Mouse (Mus musculus) adrenal gland, adult (tissue): ENCODE results near the gene Col4a2.
A peak's percentile ranks its signal among the peaks of the same experiment; 100 is the strongest.
"Not testable (repeated sequence)": the region's sequence is repeated elsewhere in the genome, so short reads cannot be mapped to it uniquely, and the experiment has no call there.

Experiments used
- DNase-seq, 2 experiments: peaks; one replicate each; pipeline ENCODE4 v3.0.0; 2022 to 2023; ENCODE audit warnings: low spot score in 1 of 2; ENCODE audit not compliant: inconsistent age in 2 of 2

Gene Col4a2

GRCm38 (mm10) chr8:11452152-11452551 lies 139.5 kb downstream of the Col4a2 start:
- DNase-seq, result no peak

GRCm38 (mm10) chr8:11452559-11452958 lies 140.0 kb downstream of the Col4a2 start:
- DNase-seq, result no peak

GRCm38 (mm10) chr8:11452974-11453373 lies 140.4 kb downstream of the Col4a2 start:
- no peak for DNase-seq

GRCm38 (mm10) chr8:11454228-11454627 lies 141.6 kb downstream of the Col4a2 start:
- DNase-seq, result no peak

GRCm38 (mm10) chr8:11457278-11457677 lies 144.7 kb downstream of the Col4a2 start:
- no peak for DNase-seq

GRCm38 (mm10) chr8:11457981-11458836 lies 145.6 kb downstream of the Col4a2 start:
- peak in 1 of 2 experiments; percentile 35 for DNase-seq

DNA sequence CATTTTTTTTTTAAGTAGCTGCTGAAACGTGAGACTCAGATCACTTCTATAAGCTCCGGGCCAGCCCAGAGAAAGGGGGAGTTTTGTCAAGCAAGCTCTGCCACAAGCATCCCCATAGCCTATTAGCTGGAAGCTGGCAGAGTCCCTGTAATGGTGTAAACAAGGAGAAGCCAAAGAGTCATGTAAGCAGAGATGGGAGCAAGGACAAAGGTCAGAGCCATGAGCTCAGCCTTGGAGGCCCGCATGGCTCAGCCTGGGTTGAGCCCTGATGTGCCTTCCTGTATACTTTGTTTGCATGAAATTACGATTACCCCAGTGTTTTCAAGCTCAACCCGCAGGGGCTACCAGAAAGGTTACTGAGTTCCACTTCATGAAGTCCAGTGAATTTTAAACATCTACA lies 146.4 kb downstream of the Col4a2 start:
- DNase-seq, result peak in 1 of 2 experiments; percentile 75

DNA sequence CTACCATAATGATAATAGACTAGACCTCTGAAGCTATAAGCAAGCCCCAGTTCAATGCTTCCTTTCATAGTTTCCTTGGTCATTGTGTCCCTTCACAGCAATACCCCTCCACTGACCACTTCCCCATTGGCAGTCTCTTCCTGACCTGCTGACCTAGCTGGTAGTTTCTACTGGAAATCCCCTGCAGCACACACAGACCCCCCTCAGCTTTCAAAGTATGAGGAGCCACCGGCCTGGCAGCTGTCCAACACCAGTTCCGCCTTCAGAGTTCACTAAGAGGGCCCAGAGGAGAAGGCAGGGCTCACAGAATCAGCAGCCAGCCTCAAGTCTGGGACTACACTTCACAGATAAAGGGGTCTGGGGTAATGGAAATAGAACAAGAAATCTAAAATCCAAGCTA lies 148.3 kb downstream of the Col4a2 start:
- peak; percentile 62 to 72 for DNase-seq

- peak; percentile 86 to 87 for DNase-seq
Measured at GRCm38 (mm10) chr8:11461847-11462246, 149.2 kb downstream of the Col4a2 start.

- no peak for DNase-seq
Measured at GRCm38 (mm10) chr8:11462641-11463040, 150.0 kb downstream of the Col4a2 start.

GRCm38 (mm10) chr8:11463541-11463888 lies 150.9 kb downstream of the Col4a2 start:
- no peak for DNase-seq

- peak; percentile 72 to 83 for DNase-seq
Measured at GRCm38 (mm10) chr8:11463889-11464706, 151.5 kb downstream of the Col4a2 start.

DNA sequence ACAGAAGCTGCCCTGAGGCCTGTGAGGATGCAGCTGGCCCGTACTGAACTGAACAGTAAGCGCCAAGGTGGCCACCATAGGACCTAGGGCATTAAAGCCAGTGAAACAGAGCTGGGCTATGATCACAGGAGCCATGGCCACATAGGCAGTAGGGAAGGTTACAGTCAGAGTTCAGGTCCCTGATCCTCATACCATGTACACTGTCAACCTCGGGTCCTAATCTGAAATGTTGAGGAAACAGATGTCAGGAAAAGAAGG lies 152.0 kb downstream of the Col4a2 start:
- DNase-seq, result peak in 1 of 2 experiments; percentile 43

DNA sequence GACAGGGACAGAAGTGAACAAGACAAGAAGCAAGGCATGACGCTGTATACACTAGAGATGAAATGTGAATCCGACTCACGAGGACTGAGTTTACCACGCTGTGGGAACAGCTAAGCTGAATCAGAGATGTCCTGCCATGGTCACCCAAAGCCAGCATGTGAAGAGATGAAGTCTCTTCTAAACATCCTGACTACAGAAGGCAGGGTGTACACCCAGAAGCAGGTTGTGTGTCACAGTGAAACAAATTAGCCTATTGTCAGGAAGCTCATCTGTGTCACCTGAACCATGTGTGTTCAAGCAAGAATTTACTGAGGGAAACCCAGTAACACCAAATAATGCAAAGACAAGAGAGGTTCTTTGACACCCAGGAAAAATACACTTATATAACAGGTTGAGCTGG lies 153.0 kb downstream of the Col4a2 start:
- no peak for DNase-seq

DNA sequence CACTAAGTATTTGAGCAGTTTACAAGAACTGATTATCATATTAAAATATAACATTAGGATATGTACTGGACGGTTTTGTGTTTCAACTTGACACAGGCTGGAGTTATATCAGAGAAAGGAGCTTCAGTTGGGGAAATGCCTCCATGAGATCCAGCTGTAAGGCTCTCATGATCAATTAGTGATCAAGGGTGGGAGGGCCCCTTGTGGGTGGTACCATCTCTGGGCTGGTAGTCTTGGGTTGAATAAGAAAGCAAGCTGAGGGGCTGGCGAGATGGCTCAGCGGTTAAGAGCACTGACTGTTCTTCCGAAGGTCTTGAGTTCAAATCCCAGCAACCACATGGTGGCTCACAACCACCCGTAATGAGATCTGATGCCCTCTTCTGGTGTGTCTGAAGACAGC lies 153.9 kb downstream of the Col4a2 start:
- not testable (repeated sequence) for DNase-seq

- peak in 1 of 2 experiments; percentile 76 for DNase-seq
Measured at GRCm38 (mm10) chr8:11469095-11469494, 156.5 kb downstream of the Col4a2 start.

- DNase-seq, result no peak
Measured at GRCm38 (mm10) chr8:11470694-11471093, 158.1 kb downstream of the Col4a2 start.

DNA sequence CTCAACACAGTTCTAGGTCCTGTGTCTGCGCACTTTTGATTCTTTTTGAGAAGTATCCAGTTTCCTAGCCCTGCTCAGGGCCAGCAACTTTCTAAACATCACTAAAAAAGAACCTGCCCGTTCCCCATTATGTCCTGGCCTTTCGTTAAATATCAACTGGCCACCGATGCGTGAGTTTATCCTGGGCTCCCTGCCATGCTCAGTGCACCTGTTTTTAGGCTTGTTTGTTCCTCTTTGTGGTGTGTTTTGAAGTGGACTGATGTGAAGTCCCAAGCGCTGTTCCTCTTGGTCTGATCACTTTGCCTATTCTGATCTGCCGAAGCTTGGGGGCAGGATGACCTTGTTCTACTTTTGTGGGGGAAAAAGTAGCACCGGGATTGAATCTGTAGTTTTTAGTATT lies 158.7 kb downstream of the Col4a2 start:
- no peak for DNase-seq

DNA sequence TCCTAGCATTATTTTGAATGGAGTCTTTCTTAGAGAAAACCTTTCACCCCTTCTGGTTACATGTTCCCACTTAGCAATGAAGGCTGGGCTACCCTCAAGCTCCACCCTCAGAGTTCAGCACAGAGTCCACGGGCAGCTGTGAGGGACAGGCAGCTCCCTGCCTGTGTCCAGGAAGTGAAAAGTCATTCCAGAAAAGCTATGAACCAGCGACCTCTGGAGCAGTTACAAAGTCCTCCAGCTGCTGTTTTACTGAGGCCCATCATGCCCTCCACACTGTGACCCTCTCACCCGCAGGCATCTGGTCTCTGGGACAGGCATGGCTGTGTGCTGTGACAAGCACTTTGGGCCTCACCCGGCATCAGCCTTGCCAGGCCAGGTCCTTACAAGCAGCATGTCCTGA lies 160.5 kb downstream of the Col4a2 start:
- no peak for DNase-seq

DNA sequence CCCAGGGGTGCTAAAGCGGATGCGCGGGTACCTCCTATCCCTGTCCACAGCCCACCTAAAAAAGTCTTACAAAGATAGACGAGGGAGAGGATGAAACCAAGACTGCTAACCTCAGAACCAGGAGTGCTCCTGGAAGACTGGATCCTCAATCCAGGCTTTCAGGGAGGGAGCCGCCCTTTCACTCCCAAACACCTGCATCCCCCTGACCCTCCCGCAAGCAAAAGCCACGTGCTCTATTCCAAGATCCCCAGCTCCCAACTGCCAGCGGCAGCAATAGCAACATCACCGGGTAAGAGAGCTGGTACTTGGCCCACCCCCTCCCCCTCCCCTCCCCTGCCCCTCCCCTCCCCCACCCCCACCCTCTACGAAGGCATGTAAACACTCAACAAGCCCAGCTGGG lies 162.8 kb downstream of the Col4a2 start:
- DNase-seq, result no peak

DNA sequence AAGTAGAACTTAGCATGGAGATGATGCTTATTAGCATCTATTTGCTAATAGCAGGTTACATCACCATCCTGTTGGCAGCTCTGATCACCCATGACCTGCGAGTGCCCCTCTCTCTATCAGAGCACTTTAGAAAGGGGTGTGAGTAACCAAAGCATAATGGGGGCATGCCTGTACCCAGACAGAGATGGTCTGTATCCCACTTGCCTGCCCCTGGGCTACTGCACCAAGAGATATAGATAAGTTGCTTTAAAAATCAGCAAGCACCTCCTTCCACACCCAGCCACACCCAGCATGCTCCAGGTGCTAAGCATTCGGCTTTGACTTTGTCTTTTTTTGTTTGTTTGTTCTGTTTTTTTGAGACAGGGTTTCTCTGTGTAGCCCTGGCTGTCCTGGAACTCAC lies 163.3 kb downstream of the Col4a2 start:
- DNase-seq, result peak in 1 of 2 experiments; percentile 52
